Mouse (Mus musculus) adrenal gland, adult 2 months (tissue): ENCODE data around the gene Gm732. TPM values are rescaled to one million over a fixed set of nuclear protein-coding genes. Genes with fewer than 3 reads are reported as not detected.

Experiments
- DNase-seq: peaks from one replicate; pipeline ENCODE4 v3.0.0; 2021
- long read RNA-seq: library from polyadenylated mRNA; stranded (forward); transcript quantifications from one replicate; pipeline ENCODE4 v2.0.0, GENCODE M21; 2021
- polyA plus RNA-seq: library from polyadenylated mRNA; depleted of rRNA; stranded (reverse); fragments of >200 nt; gene quantifications from 2 replicates; pipeline ENCODE4 v1.2.3, GENCODE M21; 2012; rRNA removed
- total RNA-seq, 2 experiments: library from RNA; stranded (reverse); gene quantifications; 2 replicates each; pipeline ENCODE4 v1.2.3; 2021

Gm732 gene
- not detected for total RNA-seq
- not detected in 2 replicates for polyA plus RNA-seq
- long read RNA-seq, result 0 reads

- no peak for DNase-seq
Measured at GRCm38 (mm10) chrX:107948365-107948764, at the start of gene Gm732. Gene Gm732, minus strand, starts transcription at chrX:107948465.

Other genes starting within 250 kb of the Gm732 start
- gene Tent5d, start 155.9 kb downstream of the Gm732 start, total RNA-seq, result not detected
- gene Tent5d, start 155.9 kb downstream of the Gm732 start, polyA plus RNA-seq, result not detected in 2 replicates
- 10 to 100 TPM in 1 of 2 experiments, 1 to 10 TPM in 1; 8.9 to 11.6 TPM for gene 2610002M06Rik, start 132.1 kb downstream of the Gm732 start, total RNA-seq
- 0.66 and 0.79 TPM in 2 replicates for gene 2610002M06Rik, start 132.1 kb downstream of the Gm732 start, polyA plus RNA-seq